Mouse (Mus musculus) urinary bladder, postnatal 14 days (tissue): ENCODE measurements around the gene Cacng2.

ENCODE experiments used
- DNase-seq: peaks from one replicate; pipeline ENCODE4 v3.0.0; 2021; ENCODE audit warnings: low spot score

The Cacng2 gene

GRCm38 (mm10) chr15:78119704-78120103 lies at the start of gene Cacng2:
Cacng2 (minus strand) TSS chr15:78120028.
- peak; percentile 99 for DNase-seq

- DNase-seq, result no peak
These were observed 49.7 kb upstream of the Cacng2 start for GRCm38 (mm10) chr15:78169566-78169965.

GRCm38 (mm10) chr15:78165292-78165691 lies 45.5 kb upstream of the Cacng2 start:
- DNase-seq, result no peak

- DNase-seq, result no peak
These were observed 44.6 kb upstream of the Cacng2 start for GRCm38 (mm10) chr15:78164466-78164865.

- no peak for DNase-seq
These were observed 42.1 kb upstream of the Cacng2 start for GRCm38 (mm10) chr15:78161946-78162345.

GRCm38 (mm10) chr15:78158335-78158734 lies 38.5 kb upstream of the Cacng2 start:
- no peak for DNase-seq

GRCm38 (mm10) chr15:78157824-78158223 lies 38.0 kb upstream of the Cacng2 start:
- no peak for DNase-seq

GRCm38 (mm10) chr15:78157330-78157729 lies 37.5 kb upstream of the Cacng2 start:
- DNase-seq, result no peak

GRCm38 (mm10) chr15:78155421-78155820 lies 35.6 kb upstream of the Cacng2 start:
- no peak for DNase-seq

- no peak for DNase-seq
These were observed 33.4 kb upstream of the Cacng2 start for GRCm38 (mm10) chr15:78153045-78153775.

- no peak for DNase-seq
These were observed 28.7 kb upstream of the Cacng2 start for GRCm38 (mm10) chr15:78148565-78148964.

- no peak for DNase-seq
These were observed 20.4 kb upstream of the Cacng2 start for GRCm38 (mm10) chr15:78140226-78140625.

GRCm38 (mm10) chr15:78134606-78135005 lies 14.8 kb upstream of the Cacng2 start:
- DNase-seq, result no peak

- DNase-seq, result no peak
These were observed 13.6 kb upstream of the Cacng2 start for GRCm38 (mm10) chr15:78133389-78133788.

GRCm38 (mm10) chr15:78119248-78119647 lies 580 bp downstream of the Cacng2 start:
- DNase-seq, result no peak

- DNase-seq, result no peak
These were observed 1.4 kb downstream of the Cacng2 start for GRCm38 (mm10) chr15:78118275-78118995.

- DNase-seq, result no peak
These were observed 2.1 kb downstream of the Cacng2 start for GRCm38 (mm10) chr15:78117731-78118130.

- no peak for DNase-seq
These were observed 2.9 kb downstream of the Cacng2 start for GRCm38 (mm10) chr15:78116936-78117335.

GRCm38 (mm10) chr15:78116244-78116643 lies 3.6 kb downstream of the Cacng2 start:
- DNase-seq, result no peak

- no peak for DNase-seq
These were observed 20.3 kb downstream of the Cacng2 start for GRCm38 (mm10) chr15:78099516-78099915.

GRCm38 (mm10) chr15:78096004-78096403 lies 23.8 kb downstream of the Cacng2 start:
- DNase-seq, result no peak

GRCm38 (mm10) chr15:78093597-78093996 lies 26.2 kb downstream of the Cacng2 start:
- no peak for DNase-seq

- no peak for DNase-seq
These were observed 36.8 kb downstream of the Cacng2 start for GRCm38 (mm10) chr15:78082841-78083572.
